Comparison of ENCODE assay signal across 8 mouse cellular contexts in genomic region chr19:32344738-32345121, GRCm38 (mm10). TPM values are rescaled to one million over a fixed set of nuclear protein-coding genes. Genes with fewer than 3 reads are reported as not detected.
A peak's percentile ranks its signal among the peaks of the same experiment; 100 is the strongest.
DNase-seq lines count a peak whose midpoint lies in the region; ATAC-seq lines count a peak whose summit lies in the region.

No protein-coding gene starts in this region.

- H3K36me3 ChIP-seq in embryonic facial prominence, embryonic 10.5 days (replicated peaks): peaks cover 4% of the 10 kb centered on the region
- H3K36me3 ChIP-seq in intestine, embryonic 16.5 days (ENCODE audit: control insufficient read depth, insufficient read depth, low read length): no peaks in the 10 kb centered on the region
- 0 out of 2 replicates have a peak, but pooled peaks cover 3% of the 10 kb centered on the region for H3K36me3 ChIP-seq in midbrain, embryonic 13.5 days

- WGBS in embryonic facial prominence, embryonic 10.5 days: 19% methylated on average over 4 of the region's 4 CpGs
- 19% methylated on average over 4 of the region's 4 CpGs for WGBS in intestine, embryonic 16.5 days
- 21% methylated on average over 4 of the region's 4 CpGs for WGBS in midbrain, embryonic 13.5 days

- H3K4me3 ChIP-seq in embryonic facial prominence, embryonic 10.5 days: peak overlapping the region; percentile 27
- H3K4me3 ChIP-seq in intestine, embryonic 16.5 days (ENCODE audit: low read length): peak overlapping the region; percentile 14; the same call in 1 of the 2 replicates
- peak overlapping the region; percentile 16 for H3K4me3 ChIP-seq in midbrain, embryonic 13.5 days (replicated peaks)

- no peak for DNase-seq in frontal cortex, postnatal 36 days (ENCODE audit: low spot score in 2 of 2)
- peak; percentile 34 for DNase-seq in embryonic facial prominence, embryonic 10.5 days (ENCODE audit: low spot score)
- DNase-seq in retina, postnatal 1 day: no peak
- DNase-seq in spleen, postnatal 14 days (ENCODE audit: low spot score in 2 of 2): no peak
- DNase-seq in spleen, adult 18-20 months: no peak

- H3K4me2 ChIP-seq in intestine, embryonic 16.5 days (ENCODE audit: low read depth, low read length): peak overlapping the region; percentile 46
- peak overlapping the region; percentile 45 for H3K4me2 ChIP-seq in midbrain, embryonic 13.5 days (replicated peaks)

- peaks cover 62% of the 10 kb centered on the region for H3K4me1 ChIP-seq in embryonic facial prominence, embryonic 10.5 days
- peaks cover 35% of the 10 kb centered on the region for H3K4me1 ChIP-seq in intestine, embryonic 16.5 days (ENCODE audit: control insufficient read depth, insufficient read depth, low read length)
- peaks cover 39% of the 10 kb centered on the region for H3K4me1 ChIP-seq in midbrain, embryonic 13.5 days (replicated peaks)

- no peaks in the 10 kb centered on the region for H3K27me3 ChIP-seq in embryonic facial prominence, embryonic 10.5 days (replicated peaks; ENCODE audit: low read depth, poor library complexity, severe bottlenecking)
- H3K27me3 ChIP-seq in intestine, embryonic 16.5 days (replicated peaks; ENCODE audit: control insufficient read depth, insufficient read depth, low read length): no peaks in the 10 kb centered on the region
- 0 out of 2 replicates have a peak, but pooled peaks cover 3% of the 10 kb centered on the region for H3K27me3 ChIP-seq in midbrain, embryonic 13.5 days

- peak overlapping the region; percentile 40; the same call in 1 of the 2 replicates for H3K27ac ChIP-seq in embryonic facial prominence, embryonic 10.5 days (replicated peaks)
- H3K27ac ChIP-seq in intestine, embryonic 16.5 days (ENCODE audit: low read length): peak overlapping the region; percentile 71; the same call in 1 of the 2 replicates
- H3K27ac ChIP-seq in midbrain, embryonic 13.5 days: no peak overlapping the region

- H3K9me3 ChIP-seq in embryonic facial prominence, embryonic 10.5 days: no peaks in the 10 kb centered on the region
- no peaks in the 10 kb centered on the region for H3K9me3 ChIP-seq in intestine, embryonic 16.5 days (ENCODE audit: control insufficient read depth, low read length)
- H3K9me3 ChIP-seq in midbrain, embryonic 13.5 days: no peaks in the 10 kb centered on the region

- peak; percentile 47 for ATAC-seq in frontal cortex, adult (ENCODE audit: low TSS enrichment)
- peak; percentile 55 for ATAC-seq in intestine, embryonic 16.5 days
- peak; percentile 69 for ATAC-seq in midbrain, embryonic 13.5 days

- H3K9ac ChIP-seq in intestine, embryonic 16.5 days (ENCODE audit: low read depth, low read length): no peak overlapping the region
- H3K9ac ChIP-seq in midbrain, embryonic 13.5 days (replicated peaks): no peak overlapping the region; the same call in 1 of the 2 replicates

RNA-seq across cellular contexts. Expression of gene Sgms1, which starts 44.8 kb away (rescaled TPM):
- polyA plus RNA-seq in embryonic facial prominence, embryonic 10.5 days (2016; fragmentation: Nextera tagmentation; extraction: Ambion mirVana): 15.2 and 16.6 TPM in 2 replicates
- polyA plus RNA-seq in intestine, embryonic 16.5 days (2015; fragmentation: Nextera tagmentation; extraction: Ambion mirVana): 33.1 and 33.5 TPM in 2 replicates
- 11.1 and 12.7 TPM in 2 replicates for polyA plus RNA-seq in midbrain, embryonic 13.5 days (2015; fragmentation: Nextera tagmentation; extraction: Ambion mirVana)
